Mouse (Mus musculus) induced T-regulatory cell, adult 2 months (primary cell): Measurements from ENCODE around the gene Zswim4.
A peak's percentile ranks its signal among the peaks of the same experiment; 100 is the strongest.

ENCODE experiments used
- DNase-seq: peaks from one replicate; pipeline ENCODE4 v3.0.0-alpha.2; 2012; ENCODE audit warnings: low read depth

The Zswim4 gene

GRCm38 (mm10) chr8:84180530-84181190, 56.2 kb downstream of the Zswim4 start:
- peak; percentile 47 for DNase-seq

GRCm38 (mm10) chr8:84179946-84180345, 56.9 kb downstream of the Zswim4 start:
- DNase-seq, result no peak

- no peak for DNase-seq
Measured at GRCm38 (mm10) chr8:84178592-84178991, 58.3 kb downstream of the Zswim4 start.

DNA sequence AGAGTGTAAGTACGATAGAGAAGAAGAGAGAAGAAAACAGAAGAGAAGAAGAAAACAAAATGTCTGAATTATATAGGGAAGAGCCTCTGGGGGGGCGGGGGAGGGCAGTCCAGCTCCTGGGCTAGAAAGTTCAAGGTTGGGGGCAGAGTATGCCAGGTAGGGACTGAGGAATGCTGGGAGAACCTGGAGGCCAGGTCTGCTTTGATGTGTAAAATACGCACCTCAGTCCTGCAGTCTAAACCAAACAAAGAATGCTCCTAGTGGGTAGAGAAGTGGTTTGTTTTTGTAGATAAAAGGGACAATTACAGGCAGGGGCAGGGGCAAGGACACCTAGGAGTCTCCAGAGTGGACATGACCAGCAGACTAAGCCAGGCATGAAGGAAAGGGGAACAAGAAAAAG, 59.5 kb downstream of the Zswim4 start:
- DNase-seq, result no peak

DNA sequence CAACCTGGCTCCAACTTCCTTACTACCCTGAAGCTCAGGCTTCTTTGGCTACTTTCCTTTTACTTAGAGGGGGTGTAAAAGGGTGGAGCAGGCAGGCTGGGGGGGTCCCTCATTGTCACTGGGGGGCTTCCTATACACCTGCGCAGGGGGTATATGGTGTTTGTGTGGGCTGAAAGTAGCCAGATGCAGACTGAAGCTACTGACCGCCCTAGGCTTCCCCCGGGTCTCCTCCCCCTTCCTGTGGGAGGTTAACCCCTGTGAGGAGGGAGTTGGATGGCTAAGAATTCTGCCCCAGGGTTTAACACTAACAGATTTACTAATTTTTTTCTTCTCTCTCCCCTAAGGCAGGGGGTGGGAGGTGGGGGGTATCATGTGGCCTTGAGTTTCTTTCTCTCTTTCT, 60.3 kb downstream of the Zswim4 start:
- DNase-seq, result no peak

DNA sequence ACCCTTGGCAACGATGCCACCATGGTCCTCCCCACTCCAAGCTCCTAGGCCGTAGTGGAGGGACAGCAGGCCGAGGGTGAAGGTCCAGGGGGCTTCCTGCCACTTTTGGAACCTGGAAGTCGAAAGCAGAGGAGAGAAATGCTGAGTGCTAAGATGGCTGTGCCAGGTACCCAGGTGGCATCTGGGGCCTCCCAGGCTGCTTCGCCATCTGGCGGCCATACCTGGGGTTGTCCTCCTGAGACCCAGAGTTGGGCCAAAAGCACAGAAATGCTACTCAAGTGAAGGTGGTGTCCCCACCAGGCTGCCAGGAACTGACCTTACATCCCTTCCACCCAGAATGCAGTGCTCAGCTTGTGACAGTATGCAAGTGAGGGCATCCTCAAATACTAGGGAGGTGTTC, 63.0 kb downstream of the Zswim4 start:
- DNase-seq, result peak; percentile 83

DNA sequence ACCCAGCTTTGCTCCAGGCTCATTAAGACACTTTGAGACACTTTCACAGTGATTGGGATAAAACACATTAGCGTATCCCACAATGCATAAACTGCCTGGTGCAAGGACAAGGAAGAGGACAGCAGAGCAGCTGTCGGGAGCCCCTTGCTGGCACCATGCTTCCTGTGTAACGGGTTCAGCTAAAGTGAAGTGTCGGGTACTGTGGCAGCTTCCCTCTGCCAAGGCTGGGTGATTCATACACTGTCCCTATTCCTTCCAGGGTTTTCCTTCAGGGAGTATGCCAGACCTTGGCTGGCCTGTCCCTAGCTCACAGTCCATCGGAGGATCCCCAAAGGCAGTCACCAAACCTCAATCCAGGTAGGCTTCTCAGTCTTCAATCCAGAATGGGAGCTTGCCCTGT, 66.8 kb downstream of the Zswim4 start:
- DNase-seq, result no peak

DNA sequence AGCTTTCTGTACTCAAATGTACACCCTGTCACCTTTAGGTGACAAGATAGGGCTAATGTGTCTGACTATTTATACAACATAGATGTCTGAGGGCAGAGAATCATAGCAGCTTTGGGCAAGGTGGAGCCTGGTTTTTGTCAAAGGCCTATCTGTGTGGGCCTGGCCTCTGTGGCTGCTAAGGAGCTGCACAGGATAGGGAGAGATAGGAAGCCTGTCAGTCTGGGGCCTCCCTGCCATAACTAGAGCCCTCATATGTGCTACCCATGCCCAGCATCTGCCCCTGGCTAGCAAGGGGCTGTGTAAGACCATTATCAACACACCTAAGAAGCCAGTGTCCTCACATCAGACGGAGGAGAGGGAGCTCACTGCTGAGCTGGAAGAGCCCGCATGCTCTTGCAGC, 69.2 kb downstream of the Zswim4 start:
- DNase-seq, result no peak
